Mouse (Mus musculus): ENCODE measurements around the gene Wfikkn1.

- TF ChIP-seq CTCF (IDR thresholded peaks at IDR 0.05 in 2 of 3, conservative IDR thresholded peaks at IDR 0.05 in 1 of 3; ENCODE audit: control insufficient read depth in 1 of 3, insufficient read depth in 1 of 3, low read depth in 2 of 3, low read length in 3 of 3, poor library complexity in 1 of 3, severe bottlenecking in 1 of 3): no peak
- TF ChIP-seq EP300 (IDR thresholded peaks at IDR 0.05; ENCODE audit: low read depth in 1 of 2, low read length in 2 of 2): no peak
- peak; percentile 23; the same call in 1 of the 2 replicates for TF ChIP-seq SIN3A (IDR thresholded peaks at IDR 0.05; ENCODE audit: low read length)
- no peak for TF ChIP-seq ZKSCAN1 (IDR thresholded peaks at IDR 0.05; ENCODE audit: low read depth, low read length)
- no peak for TF ChIP-seq SMC3 (IDR thresholded peaks at IDR 0.05; ENCODE audit: low read depth, low read length)
- no peak for TF ChIP-seq ZC3H11A (IDR thresholded peaks at IDR 0.05; ENCODE audit: low read depth, low read length)
- TF ChIP-seq POLR2A (IDR thresholded peaks at IDR 0.05; ENCODE audit: control insufficient read depth in 1 of 2, insufficient read depth in 1 of 2, low read depth in 1 of 2, low read length in 2 of 2, poor library complexity in 1 of 2): 0 out of 4 replicates have a peak, but pooled peaks of 1 of the 2 experiments have one; percentile 13
- no peak for TF ChIP-seq ELF1 (IDR thresholded peaks at IDR 0.05; ENCODE audit: low read depth, low read length)
- no peak for TF ChIP-seq UBTF (IDR thresholded peaks at IDR 0.05; ENCODE audit: borderline replicate concordance, insufficient read depth, low read depth, low read length)
- no peak for TF ChIP-seq POLR2AphosphoS5 (IDR thresholded peaks at IDR 0.05; ENCODE audit: borderline replicate concordance, low read depth, low read length)
- TF ChIP-seq MAFK (IDR thresholded peaks at IDR 0.05; ENCODE audit: borderline replicate concordance, low read depth, low read length): no peak
- TF ChIP-seq TCF12 (IDR thresholded peaks at IDR 0.05; ENCODE audit: low read depth, low read length): no peak
- TF ChIP-seq RAD21 (IDR thresholded peaks at IDR 0.05; ENCODE audit: low read depth, low read length): no peak
- no peak for TF ChIP-seq ZNF384 (IDR thresholded peaks at IDR 0.05; ENCODE audit: low read depth, low read length)
Measured at GRCm38 (mm10) chr17:25861704-25862612, 18.7 kb downstream of the Wfikkn1 start.
